Mouse (Mus musculus) left cerebral cortex, adult 18-20 months (tissue): Measurements from ENCODE around the gene Prickle1. TPM values are rescaled to one million over a fixed set of nuclear protein-coding genes. Genes with fewer than 3 reads are reported as not detected.

ENCODE experiments used
- DNase-seq, 2 experiments: peaks; one replicate each; pipeline ENCODE4 v3.0.0; 2021 to 2022; ENCODE audit warnings: low spot score in 2 of 2, mixed read lengths in 1 of 2
- long read RNA-seq, 2 experiments: library from polyadenylated mRNA; stranded (forward); transcript quantifications; one replicate each; pipeline ENCODE4 v2.0.0; 2021
- total RNA-seq, 2 experiments: library from RNA; stranded (reverse); gene quantifications; 2 replicates each; pipeline ENCODE4 v1.2.3; 2021

The Prickle1 gene
- 10 to 100 TPM; 87.4 to 93.8 TPM for total RNA-seq
- long read RNA-seq, experiment 1, full-length matches to known transcripts = 30 of 95 reads
- long read RNA-seq, experiment 1, partial matches to known transcripts = 6 of 95 reads
- long read RNA-seq, experiment 1, other reads (novel, unspliced or antisense) = 59 of 95 reads
- long read RNA-seq, experiment 2, full-length matches to known transcripts = 14 of 47 reads
- long read RNA-seq, experiment 2, partial matches to known transcripts = 18 of 47 reads
- long read RNA-seq, experiment 2, other reads (novel, unspliced or antisense) = 15 of 47 reads

GRCm38 (mm10) chr15:93595746-93596145 lies at the start of gene Prickle1:
TSS of gene Prickle1 (minus strand) at chr15:93595891.
- peak; percentile 89 to 94 for DNase-seq

DNA sequence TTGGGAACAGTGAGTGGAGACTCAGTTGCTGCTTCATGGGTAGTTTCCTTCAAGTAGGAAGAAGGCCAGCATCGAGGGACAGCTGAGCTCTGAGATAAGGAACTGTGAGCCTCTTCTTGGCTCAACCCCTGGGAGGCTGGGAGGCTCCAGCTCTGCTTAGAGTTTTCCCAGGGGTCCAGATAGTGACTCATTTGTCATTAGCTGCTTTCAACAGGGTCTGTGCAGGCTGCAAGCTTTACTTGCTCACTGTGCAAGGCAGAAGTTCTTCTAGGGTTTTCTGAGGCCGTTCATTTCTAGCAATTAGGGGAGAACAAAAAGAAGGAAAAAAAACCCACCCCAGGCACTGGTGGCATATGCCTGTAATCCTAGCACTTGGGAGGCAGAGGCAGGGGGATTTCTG lies 44.5 kb upstream of the Prickle1 start:
- DNase-seq = no peak

GRCm38 (mm10) chr15:93636976-93637375 lies 41.3 kb upstream of the Prickle1 start:
- DNase-seq = no peak

GRCm38 (mm10) chr15:93635603-93636002 lies 39.9 kb upstream of the Prickle1 start:
- no peak for DNase-seq

GRCm38 (mm10) chr15:93634536-93634935 lies 38.8 kb upstream of the Prickle1 start:
- DNase-seq = no peak

- no peak for DNase-seq
Measured at GRCm38 (mm10) chr15:93630001-93630541, 34.4 kb upstream of the Prickle1 start.

- DNase-seq = no peak
Measured at GRCm38 (mm10) chr15:93629201-93629600, 33.5 kb upstream of the Prickle1 start.

DNA sequence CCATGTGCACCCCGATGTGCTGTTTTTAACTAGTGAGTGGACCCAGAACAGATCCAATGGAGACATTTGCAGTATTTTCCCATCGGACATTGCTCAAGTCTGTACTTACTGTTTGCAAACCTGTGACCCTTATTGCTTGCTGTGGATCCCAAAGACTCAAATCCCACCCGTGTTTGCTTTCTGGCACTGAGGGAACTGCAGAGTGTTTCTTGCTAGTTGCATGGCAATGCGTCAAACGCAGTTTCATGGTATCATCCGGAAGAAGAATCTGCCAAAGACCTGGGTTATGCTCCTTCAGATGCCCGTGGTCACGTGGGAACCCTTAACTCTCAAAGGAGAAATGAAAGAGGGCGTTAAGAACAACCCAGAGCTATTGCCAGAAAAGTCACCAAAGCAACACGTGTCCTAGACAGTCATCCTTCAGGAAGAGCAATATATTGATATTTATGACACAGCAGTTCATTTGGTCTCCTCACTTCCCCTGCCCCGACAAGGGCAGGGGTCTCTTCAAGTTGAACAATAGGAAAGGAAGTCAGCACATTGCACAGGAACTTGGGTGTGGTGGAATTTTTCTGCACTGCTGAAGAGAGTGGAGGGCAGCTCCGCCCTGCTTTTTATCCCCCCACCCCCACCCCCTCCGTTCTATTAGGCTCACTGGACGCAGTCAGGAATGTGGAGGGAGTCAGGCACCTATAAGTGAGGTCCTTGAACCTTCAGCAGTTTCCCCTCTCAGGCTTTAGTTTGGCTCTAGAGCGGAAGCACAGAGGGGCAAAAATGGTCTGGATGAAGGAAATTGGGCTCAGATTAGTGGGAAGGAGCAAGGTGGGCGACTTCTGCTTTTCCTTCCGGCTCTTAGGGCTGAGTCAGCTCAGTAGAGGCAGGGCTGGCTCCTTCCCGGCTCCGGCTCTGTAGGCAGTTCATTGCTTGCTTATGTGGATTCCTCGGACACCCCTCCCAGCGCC lies 32.4 kb upstream of the Prickle1 start:
- DNase-seq = no peak

GRCm38 (mm10) chr15:93619551-93619950 lies 23.9 kb upstream of the Prickle1 start:
- DNase-seq = no peak

DNA sequence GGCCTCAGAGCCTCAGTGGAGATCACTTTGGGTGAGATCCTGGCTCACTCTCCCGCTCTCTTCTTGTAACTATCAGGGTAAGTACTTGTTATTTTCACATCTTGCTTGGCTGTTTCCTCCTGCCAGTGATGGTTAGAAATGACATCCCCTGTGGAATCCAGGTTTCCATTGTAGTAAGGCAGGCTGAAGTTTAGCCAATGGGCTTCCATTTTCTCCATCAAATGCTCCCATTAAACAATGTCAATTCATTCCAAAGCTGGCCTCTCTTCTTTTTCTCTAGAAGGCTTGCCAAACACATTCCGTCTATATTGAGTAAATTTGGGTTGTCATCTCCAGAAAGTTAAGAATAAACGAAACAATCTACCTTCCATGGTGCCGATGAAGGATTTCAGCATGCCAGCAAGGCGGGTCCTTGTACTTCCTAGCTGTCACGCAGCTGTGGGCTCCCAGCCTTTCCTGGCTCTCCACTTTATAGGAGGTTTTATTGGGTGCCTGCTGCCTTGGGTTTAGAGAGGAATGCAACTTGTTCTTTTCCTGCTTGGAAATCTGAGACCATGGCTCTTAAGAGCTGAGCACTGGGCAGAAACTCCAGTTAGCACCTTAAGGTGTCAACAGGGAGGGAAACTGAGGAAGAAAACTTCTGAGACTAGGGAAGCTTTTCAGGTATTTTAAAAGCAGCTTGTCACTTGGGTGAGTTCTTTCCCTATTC lies 22.9 kb upstream of the Prickle1 start:
- DNase-seq = no peak

DNA sequence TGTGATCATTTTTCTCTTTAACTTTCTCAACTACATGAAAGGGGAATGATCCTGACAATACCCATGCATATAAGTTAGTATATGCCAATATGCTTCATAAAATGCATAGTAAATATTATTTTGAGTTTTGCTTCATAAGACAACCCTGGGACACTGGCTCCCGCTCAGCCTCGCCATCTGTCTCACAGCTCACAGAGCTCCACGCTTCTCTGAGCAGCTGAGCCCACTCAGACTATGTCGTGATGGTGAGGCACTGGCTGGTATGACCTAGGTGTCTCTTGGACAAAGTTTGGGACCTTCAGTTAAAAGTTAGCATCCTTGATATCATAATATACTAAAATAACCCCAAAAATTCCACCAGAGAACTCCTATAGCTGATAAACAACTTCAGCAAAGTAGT lies 20.6 kb upstream of the Prickle1 start:
- peak in 1 of 2 experiments; percentile 12 for DNase-seq

GRCm38 (mm10) chr15:93615031-93615430 lies 19.3 kb upstream of the Prickle1 start:
- DNase-seq = no peak

DNA sequence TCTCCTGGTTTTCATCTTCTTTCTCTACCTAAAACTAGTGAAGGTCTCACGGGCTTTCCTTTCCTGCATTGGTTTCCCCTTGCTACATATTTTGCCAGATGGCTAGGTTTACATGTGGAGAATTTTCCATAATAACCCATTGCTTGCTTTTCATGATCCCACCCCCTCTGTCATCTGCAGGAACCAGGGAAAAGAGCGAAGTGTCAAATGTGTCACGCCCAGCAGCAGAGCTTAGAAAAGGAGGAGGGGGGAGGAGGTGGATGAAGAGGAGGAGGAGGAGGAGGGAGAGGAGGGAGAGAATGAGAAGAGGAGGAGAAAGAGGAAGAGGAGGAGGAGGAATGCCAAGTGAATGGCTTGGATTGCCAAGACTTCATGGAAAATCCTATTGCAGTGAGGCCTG lies 17.9 kb upstream of the Prickle1 start:
- no peak for DNase-seq

- DNase-seq = no peak
Measured at GRCm38 (mm10) chr15:93611536-93612300, 16.0 kb upstream of the Prickle1 start.

- peak in 1 of 2 experiments; percentile 35 for DNase-seq
Measured at GRCm38 (mm10) chr15:93610721-93611201, 15.1 kb upstream of the Prickle1 start.

GRCm38 (mm10) chr15:93610288-93610687 lies 14.6 kb upstream of the Prickle1 start:
- DNase-seq = peak; percentile 78 to 85

DNA sequence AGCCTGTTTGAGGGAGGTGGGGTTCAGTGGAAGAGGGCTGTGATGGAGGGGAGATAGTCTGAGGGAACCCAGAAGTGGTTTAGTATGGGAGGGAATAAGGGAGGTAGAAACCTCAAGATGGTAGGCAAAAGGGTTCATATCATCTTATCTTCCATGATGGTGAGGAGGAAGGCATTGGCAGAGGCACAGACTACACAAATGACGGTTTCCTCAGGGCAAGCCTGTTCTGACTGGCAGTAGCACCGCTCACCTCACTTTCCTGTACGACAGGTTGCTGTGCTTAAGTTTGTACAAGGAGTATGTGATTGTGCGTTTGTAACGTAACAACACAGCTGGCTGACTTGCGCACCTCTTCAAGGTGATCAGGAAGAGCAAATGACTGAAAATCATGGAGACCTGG lies 7.2 kb upstream of the Prickle1 start:
- DNase-seq = no peak

DNA sequence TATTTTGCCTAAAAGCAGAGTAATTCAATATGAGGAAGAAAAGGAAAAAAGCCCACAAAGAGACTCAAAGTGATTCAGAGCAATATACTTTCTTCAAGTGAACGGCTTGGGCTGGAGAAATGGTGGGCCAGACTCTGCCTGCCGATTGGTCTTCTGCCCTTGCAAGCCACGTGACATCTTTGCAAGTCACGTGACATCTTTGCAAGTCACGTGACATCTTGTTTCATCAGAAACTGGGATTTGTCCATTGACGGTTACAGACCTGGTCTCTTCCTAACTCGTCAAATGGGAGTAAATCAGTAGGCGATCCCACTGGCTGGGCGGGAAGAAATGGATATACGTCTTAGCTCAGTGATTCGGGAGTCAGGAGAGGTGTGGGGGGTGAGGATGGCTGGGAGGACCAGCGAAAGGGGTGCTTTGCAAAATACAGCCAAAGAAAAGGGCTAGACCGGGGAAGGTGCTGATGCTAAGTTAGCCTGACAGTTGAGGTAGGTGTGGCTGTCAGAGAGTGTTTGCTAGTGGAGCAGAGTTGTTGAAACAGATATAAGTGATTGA lies 5.8 kb upstream of the Prickle1 start:
- DNase-seq = no peak

- DNase-seq = no peak
Measured at GRCm38 (mm10) chr15:93596991-93597390, 1.3 kb upstream of the Prickle1 start.

GRCm38 (mm10) chr15:93596285-93596684 lies 594 bp upstream of the Prickle1 start:
- peak; percentile 75 to 86 for DNase-seq
